Mouse (Mus musculus) forebrain, postnatal 0 days (tissue): Measurements from ENCODE around the gene Cbx7. TPM values are rescaled to one million over a fixed set of nuclear protein-coding genes. Genes with fewer than 3 reads are reported as not detected.
A peak's percentile ranks its signal among the peaks of the same experiment; 100 is the strongest.

Source experiments
- ATAC-seq: fragments of 200-750 bp; cut with Nextera tagmentation; 2 replicates; pipeline ENCODE4 v1.8.0; 2017; ENCODE audit warnings: mild to moderate bottlenecking, moderate library complexity
- DNase-seq: peaks from one replicate; pipeline ENCODE4 v3.0.0-alpha.2; 2015
- H3K27ac ChIP-seq: fragments of 300-500 bp; sonication (generic); 2 replicates; pipeline ENCODE4 v1.5.1; 2014; ENCODE audit warnings: low read depth, mild to moderate bottlenecking, antibody characterized with exemption, low read length, moderate library complexity, mixed read lengths
- H3K27me3 ChIP-seq: fragments of 300-500 bp; sonication (generic); 2 replicates; pipeline ENCODE4 v1.6.1; 2014; ENCODE audit warnings: mild to moderate bottlenecking, low read length, mixed read lengths; ENCODE audit not compliant: insufficient read depth
- H3K36me3 ChIP-seq: fragments of 300-500 bp; sonication (generic); 2 replicates; pipeline ENCODE4 v1.6.1; 2014; ENCODE audit warnings: mild to moderate bottlenecking, moderate library complexity; ENCODE audit not compliant: insufficient read depth
- H3K4me1 ChIP-seq: fragments of 300-500 bp; sonication (generic); 2 replicates; pipeline ENCODE4 v1.6.1; 2014; ENCODE audit warnings: antibody characterized with exemption; ENCODE audit not compliant: insufficient read depth
- H3K4me2 ChIP-seq: fragments of 300-500 bp; sonication (generic); 2 replicates; pipeline ENCODE4 v1.6.1; 2014; ENCODE audit warnings: low read depth, mild to moderate bottlenecking, moderate library complexity
- H3K4me3 ChIP-seq: fragments of 300-500 bp; sonication (generic); 2 replicates; pipeline ENCODE4 v1.5.1; 2014; ENCODE audit warnings: low read depth, low read length, mixed read lengths
- H3K9ac ChIP-seq: fragments of 300-500 bp; sonication (generic); 2 replicates; pipeline ENCODE4 v1.6.1; 2014; ENCODE audit warnings: mild to moderate bottlenecking
- H3K9me3 ChIP-seq: fragments of 300-500 bp; sonication (generic); 2 replicates; pipeline ENCODE4 v1.6.1; 2016; ENCODE audit warnings: low read length
- CTCF ChIP-seq: sonication (generic); IDR thresholded peaks from 2 replicates; pipeline ENCODE4 v1.5.1; 2016; ENCODE audit warnings: antibody characterized with exemption, control low read depth, low read depth
- WGBS: fragments of 180-500 bp; shearing (Covaris S2); extraction: QIAGEN DNeasy Blood & Tissue Kit; methylation state at CpG from one replicate; pipeline ENCODE4 v1.1.7; 2014; 5-methylcytosine and 5-hydroxymethylcytosine counted together
- polyA plus RNA-seq: library from polyadenylated mRNA; unstranded; fragments of >200 nt; fragmentation: Nextera tagmentation; extraction: Ambion mirVana; gene quantifications from 2 replicates; pipeline ENCODE4 v1.2.1, GENCODE M21; 2015
- total RNA-seq: library from RNA; depleted of rRNA; stranded (reverse); fragments of >200 nt; gene quantifications from 2 replicates; pipeline ENCODE4 v1.2.3, GENCODE M21; 2014

The Cbx7 gene
- total and polyA plus RNA-seq, 2 experiments from 2014 or later: 3.1 to 11.1 TPM

- WGBS: 16% methylated on average over 7 of the region's 7 CpGs
- Histone ChIP-seq H3K9ac (no peak overlapping the region), H3K4me1 (peaks cover 6% of the 10 kb centered on the region; the same call in 1 of the 2 replicates), H3K27ac (no peak overlapping the region), H3K4me2 (no peak overlapping the region), H3K27me3 (peaks cover 11% of the 10 kb centered on the region; the same call in 1 of the 2 replicates), H3K4me3 (no peak overlapping the region), H3K9me3 (no peaks in the 10 kb centered on the region), H3K36me3 (no peaks in the 10 kb centered on the region)
- ATAC-seq (peak; percentile 40), DNase-seq (peak; percentile 64)
- TF ChIP-seq CTCF: no peak
Measured at GRCm38 (mm10) chr15:80010182-80010558, 39.3 kb upstream of the Cbx7 start.

DNA sequence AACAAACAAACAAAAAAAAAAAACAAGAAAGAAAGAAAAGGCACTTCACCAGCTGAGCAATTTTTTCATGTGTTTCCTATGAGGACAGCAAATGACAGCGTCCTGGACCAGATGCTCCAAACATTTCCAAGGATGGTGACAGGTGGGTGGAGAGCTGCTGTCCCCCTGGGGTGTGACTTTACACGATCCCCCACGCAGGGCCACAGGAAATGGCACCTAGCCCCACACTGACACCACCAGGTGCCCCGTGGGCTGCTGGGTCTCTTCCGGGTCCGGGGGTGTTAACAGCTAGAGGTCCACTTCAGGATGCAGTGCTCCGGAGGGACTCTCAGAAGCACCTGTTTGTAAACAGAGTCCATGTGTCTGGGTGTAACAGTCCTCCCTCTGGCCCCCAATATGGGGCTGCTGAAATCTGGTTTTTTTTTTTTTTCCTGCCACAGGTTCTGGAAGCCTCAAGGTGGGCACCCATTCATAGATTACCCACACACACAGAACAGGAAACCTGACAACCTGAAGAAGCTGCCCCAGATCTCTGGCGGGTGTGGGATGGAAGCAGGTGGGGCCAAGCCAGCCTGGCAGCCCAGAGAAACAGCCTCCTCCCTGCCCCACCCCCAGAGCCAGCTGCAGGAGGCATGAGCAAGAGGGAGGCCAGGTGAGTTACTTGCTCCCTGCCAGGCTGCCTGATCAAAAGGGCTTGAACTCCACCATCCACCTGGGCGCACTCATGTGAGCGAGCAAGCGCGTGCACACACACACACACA, 38.7 kb upstream of the Cbx7 start:
- Histone ChIP-seq H3K9me3 (no peaks in the 10 kb centered on the region), H3K36me3 (no peaks in the 10 kb centered on the region), H3K4me2 (no peak overlapping the region), H3K4me3 (no peak overlapping the region), H3K9ac (no peak overlapping the region), H3K27me3 (peaks cover 6% of the 10 kb centered on the region; the same call in 1 of the 2 replicates), H3K4me1 (peaks cover under 1% of the 10 kb centered on the region; the same call in 1 of the 2 replicates), H3K27ac (no peak overlapping the region)
- ATAC-seq (no peak), DNase-seq (no peak)
- no peak for TF ChIP-seq CTCF
- 56% methylated on average over 12 of the region's 12 CpGs for WGBS

GRCm38 (mm10) chr15:80008461-80008860, 37.5 kb upstream of the Cbx7 start:
- WGBS: 92% methylated on average over 6 of the region's 6 CpGs
- H3K27me3 ChIP-seq: no peaks in the 10 kb centered on the region
- TF ChIP-seq CTCF: no peak

GRCm38 (mm10) chr15:80006156-80006555, 35.2 kb upstream of the Cbx7 start:
- Histone ChIP-seq H3K9me3 (no peaks in the 10 kb centered on the region), H3K4me1 (no peaks in the 10 kb centered on the region), H3K27ac (no peak overlapping the region), H3K36me3 (no peaks in the 10 kb centered on the region), H3K4me2 (no peak overlapping the region), H3K4me3 (no peak overlapping the region), H3K27me3 (no peaks in the 10 kb centered on the region), H3K9ac (no peak overlapping the region)
- no peak for DNase-seq
- 74% methylated on average over 7 of the region's 7 CpGs for WGBS
- no peak for ATAC-seq
- no peak for TF ChIP-seq CTCF

More at GRCm38 (mm10) chr15:80008461-80008860, 37.5 kb upstream of the Cbx7 start:
- H3K4me2 ChIP-seq: no peak overlapping the region
- DNase-seq: no peak
- ATAC-seq: no peak
- no peak overlapping the region for H3K4me3 ChIP-seq
- H3K9me3 ChIP-seq: no peaks in the 10 kb centered on the region
- H3K4me1 ChIP-seq: no peaks in the 10 kb centered on the region
- no peaks in the 10 kb centered on the region for H3K36me3 ChIP-seq
- no peak overlapping the region for H3K27ac ChIP-seq
- no peak overlapping the region for H3K9ac ChIP-seq

- no peak for TF ChIP-seq CTCF
- Histone ChIP-seq H3K4me2 (no peak overlapping the region), H3K36me3 (no peaks in the 10 kb centered on the region), H3K4me1 (no peaks in the 10 kb centered on the region), H3K27ac (no peak overlapping the region), H3K27me3 (no peaks in the 10 kb centered on the region), H3K9ac (no peak overlapping the region), H3K4me3 (no peak overlapping the region), H3K9me3 (no peaks in the 10 kb centered on the region)
- 83% methylated on average over 10 of the region's 10 CpGs for WGBS
- ATAC-seq: no peak
- no peak for DNase-seq
Measured at GRCm38 (mm10) chr15:80005436-80005835, 34.5 kb upstream of the Cbx7 start.

- H3K9me3 ChIP-seq: no peaks in the 10 kb centered on the region
- 14% methylated on average over 14 of the region's 14 CpGs for WGBS
- no peaks in the 10 kb centered on the region for H3K36me3 ChIP-seq
- no peak overlapping the region for H3K9ac ChIP-seq
- no peaks in the 10 kb centered on the region for H3K27me3 ChIP-seq
- no peak; the same call in 1 of the 2 replicates for ATAC-seq
- TF ChIP-seq CTCF: no peak
- no peaks in the 10 kb centered on the region for H3K4me1 ChIP-seq
- no peak overlapping the region for H3K4me2 ChIP-seq
- no peak overlapping the region for H3K4me3 ChIP-seq
- DNase-seq: no peak
- H3K27ac ChIP-seq: no peak overlapping the region
Measured at GRCm38 (mm10) chr15:80004644-80005340, 33.9 kb upstream of the Cbx7 start.

DNA sequence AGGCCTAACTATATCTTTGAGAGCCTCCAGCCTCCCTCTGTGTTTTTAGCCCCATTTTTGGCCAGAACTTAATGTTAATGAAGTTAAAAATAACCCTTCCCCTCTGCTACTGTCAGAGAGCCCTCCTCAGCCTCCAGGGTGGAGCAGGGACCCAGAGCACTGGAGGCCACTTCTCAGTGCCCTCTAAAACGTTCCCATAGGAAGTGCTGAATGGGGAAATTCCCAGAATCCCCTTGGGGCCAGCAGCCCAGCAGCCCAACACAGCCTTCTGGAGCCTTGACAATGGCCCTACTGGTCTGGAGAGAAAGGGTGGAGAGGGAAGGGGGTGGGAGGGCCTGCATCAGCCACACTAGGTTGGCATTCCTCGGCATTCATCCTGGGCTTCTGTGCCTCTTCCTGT, 32.7 kb upstream of the Cbx7 start:
- ATAC-seq (no peak), DNase-seq (no peak)
- Histone ChIP-seq H3K4me2 (no peak overlapping the region), H3K9ac (no peak overlapping the region), H3K27me3 (no peaks in the 10 kb centered on the region), H3K4me1 (no peaks in the 10 kb centered on the region), H3K9me3 (no peaks in the 10 kb centered on the region), H3K36me3 (no peaks in the 10 kb centered on the region), H3K4me3 (no peak overlapping the region), H3K27ac (no peak overlapping the region)
- no peak for TF ChIP-seq CTCF
- 43% methylated on average over 2 of the region's 2 CpGs for WGBS
